9 mouse cellular contexts compared by ENCODE assay signal in the genomic region with DNA sequence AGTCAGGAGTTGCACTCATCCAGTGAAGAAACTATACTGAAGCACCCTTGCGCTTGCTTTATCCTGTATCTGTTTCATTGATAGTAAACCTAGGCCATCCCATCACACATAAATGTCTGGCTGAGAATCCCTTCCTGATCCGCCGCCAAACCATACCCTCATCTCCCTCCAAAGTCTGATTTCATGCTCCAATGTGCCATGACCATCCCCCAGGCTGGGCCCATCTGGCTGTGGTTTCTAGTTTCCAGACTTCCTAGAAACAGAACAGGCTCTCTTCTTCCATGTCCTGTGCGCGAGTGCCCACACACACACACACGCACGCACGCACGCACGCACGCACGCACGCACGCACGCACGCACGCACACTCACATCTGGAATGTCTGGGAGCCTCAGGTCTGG.
DNase-seq lines count a peak whose midpoint lies in the region; ATAC-seq lines count a peak whose summit lies in the region.
"Had no signal": no experiment of that assay in that cellular context is flagged by ENCODE, and none has a peak within 500 bp of the region (broad histone marks: within the 10 kb centered on the region; RNA-seq: fewer than 3 reads in every experiment).

No protein-coding gene starts in this region.

- H3K9ac ChIP-seq in forebrain, embryonic 14.5 days (ENCODE audit: low read length) = no peak overlapping the region
- no peak overlapping the region for H3K9ac ChIP-seq in forebrain, embryonic 12.5 days

- ATAC-seq in forebrain, embryonic 14.5 days = no peak; the same call in 1 of the 2 replicates
- no peak for ATAC-seq in forebrain, embryonic 12.5 days (ENCODE audit: low FRiP score)
- ATAC-seq: activated CD4-positive, CD25-positive, alpha-beta regulatory T cell, adult 4 months had no signal

- no peaks in the 10 kb centered on the region for H3K9me3 ChIP-seq in forebrain, embryonic 14.5 days (replicated peaks; ENCODE audit: control insufficient read depth, low read length)
- H3K9me3 ChIP-seq in forebrain, embryonic 12.5 days = no peaks in the 10 kb centered on the region

- DNase-seq in forebrain, embryonic 14.5 days (ENCODE audit: low spot score) = peak; percentile 51
- DNase-seq in ES-CJ7 (ENCODE audit: low read depth, low spot score) = peak; percentile 8
- DNase-seq in embryo, embryonic 11 days = peak; percentile 41
- peak; percentile 58 for DNase-seq in layer of hippocampus, adult 9-11 months
- no peak for DNase-seq in adrenal gland, postnatal 36 days
- DNase-seq in thymus, postnatal 10 days (ENCODE audit: low spot score in 2 of 2) = no peak
- DNase-seq in spleen, postnatal 14 days (ENCODE audit: low spot score in 2 of 2) = no peak

- H3K27me3 ChIP-seq in forebrain, embryonic 14.5 days (replicated peaks; ENCODE audit: control insufficient read depth, insufficient read depth, low read length) = no peaks in the 10 kb centered on the region
- no peaks in the 10 kb centered on the region for H3K27me3 ChIP-seq in forebrain, embryonic 12.5 days

- 89% methylated on average over 17 of the region's 17 CpGs for WGBS in forebrain, embryonic 14.5 days
- 92% methylated on average over 17 of the region's 17 CpGs for WGBS in forebrain, embryonic 12.5 days

- no peak overlapping the region for H3K27ac ChIP-seq in forebrain, embryonic 14.5 days (ENCODE audit: low read depth, low read length)
- H3K27ac ChIP-seq in forebrain, embryonic 12.5 days = no peak overlapping the region

- no peak overlapping the region for H3K4me2 ChIP-seq in forebrain, embryonic 14.5 days (ENCODE audit: low read length)
- no peak overlapping the region for H3K4me2 ChIP-seq in forebrain, embryonic 12.5 days

- no peaks in the 10 kb centered on the region for H3K36me3 ChIP-seq in forebrain, embryonic 14.5 days (ENCODE audit: control insufficient read depth, insufficient read depth, low read length)
- H3K36me3 ChIP-seq in forebrain, embryonic 12.5 days (replicated peaks) = no peaks in the 10 kb centered on the region

- no peak overlapping the region for H3K4me3 ChIP-seq in forebrain, embryonic 14.5 days (ENCODE audit: low read depth, low read length)
- H3K4me3 ChIP-seq in forebrain, embryonic 12.5 days (replicated peaks) = no peak overlapping the region

- H3K4me1 ChIP-seq in forebrain, embryonic 14.5 days (ENCODE audit: control insufficient read depth, insufficient read depth, low read length) = no peaks in the 10 kb centered on the region
- H3K4me1 ChIP-seq in forebrain, embryonic 12.5 days = no peaks in the 10 kb centered on the region

Comparison
In these comparisons a context has a peak if more than half of its experiments do, and no peak if none do; other contexts are left out.
1. DNase-seq: peak in forebrain, embryonic 14.5 days (single experiment), ES-CJ7 (single experiment), embryo, embryonic 11 days (single experiment) and layer of hippocampus, adult 9-11 months (single experiment); none in adrenal gland, postnatal 36 days (0 of 2), thymus, postnatal 10 days (0 of 2) and spleen, postnatal 14 days (0 of 2).